Mouse (Mus musculus): ENCODE results near the gene Prpf6. TPM values are rescaled to one million over a fixed set of nuclear protein-coding genes. Genes with fewer than 3 reads are reported as not detected.
A peak's percentile ranks its signal among the peaks of the same experiment; 100 is the strongest.

Gene Prpf6
- total RNA-seq (2021), result 10 to 100 TPM; 57.2 to 57.3 TPM
- long read RNA-seq, experiment 1, transcript Prpf6-201 (21 exons, 3,054 nt), result major isoform, 24 of 43 reads
- long read RNA-seq, experiment 1, partial matches to known transcripts, result 3 of 43 reads
- long read RNA-seq, experiment 1, other reads (novel, unspliced or antisense), result 16 of 43 reads
- long read RNA-seq, experiment 2, transcript Prpf6-201 (21 exons, 3,054 nt), result major isoform, 44 of 71 reads
- long read RNA-seq, experiment 2, partial matches to known transcripts, result 8 of 71 reads
- long read RNA-seq, experiment 2, other reads (novel, unspliced or antisense), result 19 of 71 reads

GRCm38 (mm10) chr2:181591528-181592085, at the start of gene Prpf6:
Prpf6 (plus strand) TSS chr2:181591868.
- no peak for TF ChIP-seq CTCF (conservative IDR thresholded peaks at IDR 0.05)
- peak within 1 kb of the TSS; percentile 95 for H3K27ac ChIP-seq
- no peak for DNase-seq (ENCODE audit: low spot score in 2 of 2)
- H3K4me3 ChIP-seq, result peak within 1 kb of the TSS; percentile 77

GRCm38 (mm10) chr2:181546142-181546541, 45.5 kb upstream of the Prpf6 start:
- Histone ChIP-seq H3K4me3 (no peak overlapping the region), H3K27ac (no peak overlapping the region)
- DNase-seq (ENCODE audit: low spot score in 2 of 2), result no peak
- TF ChIP-seq CTCF (conservative IDR thresholded peaks at IDR 0.05), result no peak

- TF ChIP-seq CTCF (conservative IDR thresholded peaks at IDR 0.05), result no peak
- DNase-seq (ENCODE audit: low spot score in 2 of 2), result no peak
- H3K4me3 ChIP-seq, result no peak overlapping the region
- H3K27ac ChIP-seq, result no peak overlapping the region
Observed at GRCm38 (mm10) chr2:181548227-181548626, 43.4 kb upstream of the Prpf6 start.

- DNase-seq (ENCODE audit: low spot score in 2 of 2), result no peak
- H3K27ac ChIP-seq, result no peak overlapping the region
- no peak for TF ChIP-seq CTCF (conservative IDR thresholded peaks at IDR 0.05)
- H3K4me3 ChIP-seq, result no peak overlapping the region
Observed at GRCm38 (mm10) chr2:181548682-181549081, 43.0 kb upstream of the Prpf6 start.

- no peak for DNase-seq (ENCODE audit: low spot score in 2 of 2)
- H3K27ac ChIP-seq, result no peak overlapping the region
- TF ChIP-seq CTCF (conservative IDR thresholded peaks at IDR 0.05), result no peak
- no peak overlapping the region for H3K4me3 ChIP-seq
Observed at GRCm38 (mm10) chr2:181550233-181550632, 41.4 kb upstream of the Prpf6 start.

- Histone ChIP-seq H3K4me3 (no peak overlapping the region), H3K27ac (no peak overlapping the region)
- TF ChIP-seq CTCF (conservative IDR thresholded peaks at IDR 0.05), result no peak
- no peak for DNase-seq (ENCODE audit: low spot score in 2 of 2)
Observed at GRCm38 (mm10) chr2:181553772-181554171, 37.9 kb upstream of the Prpf6 start.

- TF ChIP-seq CTCF (conservative IDR thresholded peaks at IDR 0.05), result no peak
- no peak overlapping the region for H3K4me3 ChIP-seq
- no peak for DNase-seq (ENCODE audit: low spot score in 2 of 2)
- H3K27ac ChIP-seq, result no peak overlapping the region
Observed at GRCm38 (mm10) chr2:181567338-181567737, 24.3 kb upstream of the Prpf6 start.

- no peak for DNase-seq (ENCODE audit: low spot score in 2 of 2)
- peak; percentile 79 for TF ChIP-seq CTCF (conservative IDR thresholded peaks at IDR 0.05)
- Histone ChIP-seq H3K4me3 (no peak overlapping the region), H3K27ac (no peak overlapping the region)
Observed at GRCm38 (mm10) chr2:181568272-181569008, 23.2 kb upstream of the Prpf6 start.

GRCm38 (mm10) chr2:181569856-181570255, 21.8 kb upstream of the Prpf6 start:
- Histone ChIP-seq H3K4me3 (no peak overlapping the region), H3K27ac (no peak overlapping the region)
- DNase-seq (ENCODE audit: low spot score in 2 of 2), result no peak
- TF ChIP-seq CTCF (conservative IDR thresholded peaks at IDR 0.05), result no peak

- DNase-seq (ENCODE audit: low spot score in 2 of 2), result no peak
- no peak for TF ChIP-seq CTCF (conservative IDR thresholded peaks at IDR 0.05)
- Histone ChIP-seq H3K27ac (no peak overlapping the region), H3K4me3 (no peak overlapping the region)
Observed at GRCm38 (mm10) chr2:181570375-181570774, 21.3 kb upstream of the Prpf6 start.

- TF ChIP-seq CTCF (conservative IDR thresholded peaks at IDR 0.05), result no peak
- no peak for DNase-seq (ENCODE audit: low spot score in 2 of 2)
- Histone ChIP-seq H3K4me3 (no peak overlapping the region), H3K27ac (no peak overlapping the region)
Observed at GRCm38 (mm10) chr2:181570921-181571595, 20.6 kb upstream of the Prpf6 start.

- TF ChIP-seq CTCF (conservative IDR thresholded peaks at IDR 0.05), result no peak
- Histone ChIP-seq H3K27ac (no peak overlapping the region), H3K4me3 (no peak overlapping the region)
- no peak for DNase-seq (ENCODE audit: low spot score in 2 of 2)
Observed at GRCm38 (mm10) chr2:181571941-181572670, 19.6 kb upstream of the Prpf6 start.

Data from layer of hippocampus, adult 2 months (tissue).